Comparison of ENCODE assay signal across 11 mouse cellular contexts in the genomic region with DNA sequence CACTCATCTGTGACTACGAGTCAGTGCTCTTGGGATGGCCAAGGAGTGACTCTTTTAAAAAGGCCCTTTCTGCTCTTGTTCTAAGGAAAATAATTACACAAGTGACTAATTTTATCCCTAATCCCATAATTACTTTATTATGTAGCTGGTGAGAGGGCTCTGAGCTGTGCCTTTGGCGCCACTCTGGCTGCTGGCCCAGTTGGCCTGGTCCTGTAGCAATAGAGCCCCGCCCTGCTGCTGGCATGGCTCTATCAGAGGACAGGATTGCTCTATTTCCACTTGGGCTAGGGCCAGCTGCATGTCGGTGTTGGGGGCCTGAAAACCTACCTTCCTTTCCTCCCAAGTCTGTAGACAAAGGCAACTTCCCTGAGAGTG. TPM values are rescaled to one million over a fixed set of nuclear protein-coding genes. Genes with fewer than 3 reads are reported as not detected.
DNase-seq lines count a peak whose midpoint lies in the region; ATAC-seq and TF ChIP-seq lines count a peak whose summit lies in the region.
"Had no signal": no experiment of that assay in that cellular context is flagged by ENCODE, and none has a peak within 500 bp of the region (broad histone marks: within the 10 kb centered on the region; RNA-seq: fewer than 3 reads in every experiment).

No protein-coding gene starts in this region.

- ATAC-seq in embryonic facial prominence, embryonic 13.5 days (ENCODE audit: insufficient number of reproducible peaks, insufficient read depth, low FRiP score, low TSS enrichment, low read depth) = no peak
- no peak for ATAC-seq in neural tube, embryonic 15.5 days (ENCODE audit: low FRiP score)

- TF ChIP-seq CTCF in brain, embryonic 14.5 days (IDR thresholded peaks at IDR 0.05; ENCODE audit: borderline replicate concordance, extremely low read depth, insufficient read depth, insufficient read length) = no peak

- H3K36me3 ChIP-seq in embryonic facial prominence, embryonic 13.5 days = no peaks in the 10 kb centered on the region
- no peaks in the 10 kb centered on the region for H3K36me3 ChIP-seq in embryonic facial prominence, embryonic 10.5 days (replicated peaks)
- H3K36me3 ChIP-seq in neural tube, embryonic 15.5 days = peaks cover 6% of the 10 kb centered on the region; the same call in 1 of the 2 replicates
- H3K36me3 ChIP-seq: liver, embryonic 15.5 days; neural tube, embryonic 12.5 days had no signal

- TF ChIP-seq POLR2A in brain, embryonic 14.5 days (IDR thresholded peaks at IDR 0.05; ENCODE audit: borderline replicate concordance, extremely low read depth, insufficient read depth, insufficient read length, poor library complexity, severe bottlenecking) = no peak

- no peak overlapping the region for H3K4me3 ChIP-seq in embryonic facial prominence, embryonic 13.5 days
- H3K4me3 ChIP-seq in embryonic facial prominence, embryonic 10.5 days = no peak overlapping the region
- no peak overlapping the region for H3K4me3 ChIP-seq in neural tube, embryonic 15.5 days (replicated peaks)
- H3K4me3 ChIP-seq: erythroblast, embryonic 14.5 days; liver, embryonic 15.5 days; neural tube, embryonic 12.5 days had no signal

- H3K4me1 ChIP-seq in embryonic facial prominence, embryonic 13.5 days = peaks cover 28% of the 10 kb centered on the region
- H3K4me1 ChIP-seq in embryonic facial prominence, embryonic 10.5 days = peaks cover 24% of the 10 kb centered on the region
- H3K4me1 ChIP-seq in neural tube, embryonic 15.5 days = peaks cover 25% of the 10 kb centered on the region

- H3K27me3 ChIP-seq in embryonic facial prominence, embryonic 13.5 days = no peaks in the 10 kb centered on the region
- H3K27me3 ChIP-seq in embryonic facial prominence, embryonic 10.5 days (replicated peaks; ENCODE audit: low read depth, poor library complexity, severe bottlenecking) = no peaks in the 10 kb centered on the region; the same call in 1 of the 2 replicates
- H3K27me3 ChIP-seq in neural tube, embryonic 15.5 days (replicated peaks) = no peaks in the 10 kb centered on the region
- H3K27me3 ChIP-seq: neural tube, embryonic 12.5 days had no signal

- H3K27ac ChIP-seq in embryonic facial prominence, embryonic 13.5 days = peak overlapping the region; percentile 51; the same call in 1 of the 2 replicates
- H3K27ac ChIP-seq in embryonic facial prominence, embryonic 10.5 days (replicated peaks) = no peak overlapping the region
- H3K27ac ChIP-seq in neural tube, embryonic 15.5 days (replicated peaks) = no peak overlapping the region
- H3K27ac ChIP-seq: liver, embryonic 15.5 days; neural tube, embryonic 12.5 days had no signal

- intact Hi-C loops in left cerebral cortex, postnatal 4 days (cut with DNase I) = no loop called here

- 52% methylated on average over 4 of the region's 4 CpGs for WGBS in embryonic facial prominence, embryonic 13.5 days
- 67% methylated on average over 4 of the region's 4 CpGs for WGBS in embryonic facial prominence, embryonic 10.5 days
- 43% methylated on average over 4 of the region's 4 CpGs for WGBS in neural tube, embryonic 15.5 days

- H3K4me2 ChIP-seq in embryonic facial prominence, embryonic 13.5 days = no peak overlapping the region
- H3K4me2 ChIP-seq in neural tube, embryonic 15.5 days = no peak overlapping the region
- H3K4me2 ChIP-seq: liver, embryonic 15.5 days; neural tube, embryonic 12.5 days had no signal

- DNase-seq in embryonic facial prominence, embryonic 10.5 days (ENCODE audit: low spot score) = no peak
- peak; percentile 77 for DNase-seq in left cerebral cortex, postnatal 4 days
- DNase-seq in left cerebral cortex, adult 8-10 months (ENCODE audit: low spot score in 2 of 2) = no peak
- DNase-seq in brain, embryonic 14.5 days (ENCODE audit: low read depth) = peak; percentile 79
- peak; percentile 49 for DNase-seq in lung, postnatal 10 days
- no peak for DNase-seq in natural killer cell, adult 2 months (ENCODE audit: low spot score in 2 of 2)

- no peak overlapping the region for H3K9ac ChIP-seq in embryonic facial prominence, embryonic 13.5 days
- H3K9ac ChIP-seq in neural tube, embryonic 15.5 days (replicated peaks) = no peak overlapping the region
- H3K9ac ChIP-seq: liver, embryonic 15.5 days; neural tube, embryonic 12.5 days had no signal

- no peaks in the 10 kb centered on the region for H3K9me3 ChIP-seq in embryonic facial prominence, embryonic 13.5 days
- H3K9me3 ChIP-seq in embryonic facial prominence, embryonic 10.5 days = no peaks in the 10 kb centered on the region
- H3K9me3 ChIP-seq in neural tube, embryonic 15.5 days (replicated peaks) = no peaks in the 10 kb centered on the region
- H3K9me3 ChIP-seq: liver, embryonic 15.5 days; neural tube, embryonic 12.5 days had no signal

RNA-seq across cellular contexts. Expression of gene Epb41l1, which starts 36.6 kb away (rescaled TPM):
- 4.4 and 4.5 TPM in 2 replicates for polyA plus RNA-seq in embryonic facial prominence, embryonic 13.5 days (2015; fragmentation: Nextera tagmentation; extraction: Ambion mirVana)
- polyA plus RNA-seq in embryonic facial prominence, embryonic 10.5 days (2016; fragmentation: Nextera tagmentation; extraction: Ambion mirVana) = 1.2 and 1.6 TPM in 2 replicates
- total RNA-seq in left cerebral cortex, postnatal 4 days (2021) = 100 to 1,000 TPM; 229 to 236 TPM
- total RNA-seq in left cerebral cortex, adult 8-10 months (2022) = 100 to 1,000 TPM; 359 to 405 (median 385) TPM
- polyA plus RNA-seq in brain, embryonic 14.5 days (2012; rRNA removed) = 65.2 and 99.5 TPM in 2 replicates
- polyA plus RNA-seq in neural tube, embryonic 15.5 days (2015; fragmentation: Nextera tagmentation; extraction: Ambion mirVana) = 12.3 and 14.8 TPM in 2 replicates

Comparison
In these comparisons a context has a peak if more than half of its experiments do, and no peak if none do; other contexts are left out.
1. DNase-seq: peak in left cerebral cortex, postnatal 4 days (single experiment), brain, embryonic 14.5 days (single experiment) and lung, postnatal 10 days (single experiment); none in embryonic facial prominence, embryonic 10.5 days (single experiment), left cerebral cortex, adult 8-10 months (0 of 2) and natural killer cell, adult 2 months (0 of 2).